Mouse (Mus musculus) mammary gland, adult 2 months (tissue): ENCODE data around the gene Rpl6. TPM values are rescaled to one million over a fixed set of nuclear protein-coding genes. Genes with fewer than 3 reads are reported as not detected.

Experiments
- polyA plus RNA-seq: library from polyadenylated mRNA; depleted of rRNA; stranded (reverse); fragments of >200 nt; gene quantifications from 2 replicates; pipeline ENCODE4 v1.2.3, GENCODE M21; 2012; ENCODE audit warnings: low replicate concordance; rRNA removed

Rpl6 gene
- polyA plus RNA-seq, result 255 and 291 TPM in 2 replicates

GRCm38 (mm10) chr5:121204132-121205089 is at the start of gene Rpl6:
TSS of gene Rpl6 (plus strand) at chr5:121204481.

GRCm38 (mm10) chr5:121190836-121191583 is 13.3 kb upstream of the Rpl6 start, which contains the start of gene Ptpn11:
TSS of gene Ptpn11 (minus strand) at chr5:121191397.

GRCm38 (mm10) chr5:121219980-121220731 is 15.9 kb downstream of the Rpl6 start, which contains the start of gene Hectd4:
TSS of gene Hectd4 (plus strand) at chr5:121220219.

Other genes with a start within 250 kb of the Rpl6 start
- gene Rph3a, start 194.4 kb upstream of the Rpl6 start, polyA plus RNA-seq, result 0.04 TPM in 1 of 2 replicates, not detected in the other
- gene Ptpn11, start 13.1 kb upstream of the Rpl6 start, polyA plus RNA-seq, result 27.0 and 34.2 TPM in 2 replicates
- 16.3 and 20.2 TPM in 2 replicates for gene Hectd4, start 15.7 kb downstream of the Rpl6 start, polyA plus RNA-seq
- 86.6 and 112 TPM in 2 replicates for gene Trafd1, start 181.2 kb downstream of the Rpl6 start, polyA plus RNA-seq
- gene Naa25, start 193.5 kb downstream of the Rpl6 start, polyA plus RNA-seq, result 8.0 and 14.5 TPM in 2 replicates
- gene Tmem116, start 247.4 kb downstream of the Rpl6 start, polyA plus RNA-seq, result 5.0 and 5.9 TPM in 2 replicates
- 33.2 and 36.1 TPM in 2 replicates for gene Erp29, start 248.0 kb downstream of the Rpl6 start, polyA plus RNA-seq